8 mouse cellular contexts compared by ENCODE assay signal in genomic region chr17:30005451-30005941, GRCm38 (mm10). TPM values are rescaled to one million over a fixed set of nuclear protein-coding genes. Genes with fewer than 3 reads are reported as not detected.
DNase-seq lines count a peak whose midpoint lies in the region; ATAC-seq and TF ChIP-seq lines count a peak whose summit lies in the region.

No protein-coding gene starts in this region.

- no peak for ATAC-seq in cerebellum, adult (ENCODE audit: insufficient number of reproducible peaks, low FRiP score, low TSS enrichment)
- no peak; the same call in 1 of the 2 replicates for ATAC-seq in forebrain, embryonic 14.5 days
- peak; percentile 28 for ATAC-seq in hindbrain, embryonic 15.5 days (ENCODE audit: low FRiP score, low read depth)
- peak; percentile 11; the same call in 1 of the 2 replicates for ATAC-seq in liver, embryonic 11.5 days (replicated peaks; ENCODE audit: low FRiP score)
- peak; percentile 39; the same call in 1 of the 2 replicates for ATAC-seq in midbrain, postnatal 0 days (ENCODE audit: low FRiP score)

- no peak for TF ChIP-seq CTCF in bone marrow, adult 2 months (IDR thresholded peaks at IDR 0.05; ENCODE audit: control insufficient read depth, insufficient read depth, low read length)
- TF ChIP-seq CTCF in midbrain, postnatal 0 days (IDR thresholded peaks at IDR 0.05) = no peak

- peak overlapping the region; percentile 93 for H3K4me3 ChIP-seq in bone marrow, adult 2 months (replicated peaks; ENCODE audit: control insufficient read depth, low read depth, low read length)
- H3K4me3 ChIP-seq in forebrain, embryonic 14.5 days (ENCODE audit: low read depth, low read length) = peak overlapping the region; percentile 95
- H3K4me3 ChIP-seq in hindbrain, embryonic 15.5 days = peak overlapping the region; percentile 96
- H3K4me3 ChIP-seq in liver, embryonic 11.5 days (ENCODE audit: low read depth, low read length) = peak overlapping the region; percentile 93
- H3K4me3 ChIP-seq in midbrain, postnatal 0 days (ENCODE audit: low read depth, low read length) = peak overlapping the region; percentile 91

- no peaks in the 10 kb centered on the region for H3K27me3 ChIP-seq in forebrain, embryonic 14.5 days (replicated peaks; ENCODE audit: control insufficient read depth, insufficient read depth, low read length)
- H3K27me3 ChIP-seq in hindbrain, embryonic 15.5 days = no peaks in the 10 kb centered on the region
- H3K27me3 ChIP-seq in liver, embryonic 11.5 days (replicated peaks; ENCODE audit: control insufficient read depth, insufficient read depth, low read length) = no peaks in the 10 kb centered on the region
- no peaks in the 10 kb centered on the region for H3K27me3 ChIP-seq in midbrain, postnatal 0 days (ENCODE audit: insufficient read depth, low read length)

- H3K27ac ChIP-seq in bone marrow, adult 2 months (ENCODE audit: control insufficient read depth, insufficient read depth, low read depth, low read length, poor library complexity) = peak overlapping the region; percentile 86
- H3K27ac ChIP-seq in forebrain, embryonic 14.5 days (ENCODE audit: low read depth, low read length) = peak overlapping the region; percentile 100
- H3K27ac ChIP-seq in hindbrain, embryonic 15.5 days (replicated peaks) = peak overlapping the region; percentile 99
- H3K27ac ChIP-seq in liver, embryonic 11.5 days (ENCODE audit: low read depth, low read length) = peak overlapping the region; percentile 99
- peak overlapping the region; percentile 88 for H3K27ac ChIP-seq in midbrain, postnatal 0 days (ENCODE audit: low read depth, low read length)

- peak; percentile 45 for DNase-seq in cerebellum, adult 11 months
- peak; percentile 32 for DNase-seq in forebrain, embryonic 14.5 days (ENCODE audit: low spot score)
- peak; percentile 58 for DNase-seq in liver, embryonic 11.5 days (ENCODE audit: low spot score)
- no peak for DNase-seq in midbrain, postnatal 0 days (ENCODE audit: low spot score)
- peak; percentile 66 for DNase-seq in testis, postnatal 10 days (ENCODE audit: low spot score)

- peaks cover 4% of the 10 kb centered on the region; the same call in 1 of the 2 replicates for H3K4me1 ChIP-seq in bone marrow, adult 2 months (ENCODE audit: control insufficient read depth, insufficient read depth, low read length)
- peaks cover 31% of the 10 kb centered on the region for H3K4me1 ChIP-seq in forebrain, embryonic 14.5 days (ENCODE audit: control insufficient read depth, insufficient read depth, low read length)
- H3K4me1 ChIP-seq in hindbrain, embryonic 15.5 days (replicated peaks) = peaks cover 47% of the 10 kb centered on the region
- peaks cover 25% of the 10 kb centered on the region for H3K4me1 ChIP-seq in liver, embryonic 11.5 days (replicated peaks; ENCODE audit: control insufficient read depth, insufficient read depth, low read length)
- H3K4me1 ChIP-seq in midbrain, postnatal 0 days (ENCODE audit: insufficient read depth, low read length) = peaks cover 15% of the 10 kb centered on the region

- WGBS in bone marrow, adult 2 months = under 1% methylated on average over 19 of the region's 19 CpGs
- 0% methylated on average over 17 of the region's 19 CpGs for WGBS in forebrain, embryonic 14.5 days
- WGBS in hindbrain, embryonic 15.5 days = 0% methylated on average over 15 of the region's 19 CpGs
- WGBS in liver, embryonic 11.5 days = 1% methylated on average over 18 of the region's 19 CpGs
- WGBS in midbrain, postnatal 0 days = 1% methylated on average over 13 of the region's 19 CpGs

- no peaks in the 10 kb centered on the region for H3K9me3 ChIP-seq in forebrain, embryonic 14.5 days (replicated peaks; ENCODE audit: control insufficient read depth, low read length)
- H3K9me3 ChIP-seq in hindbrain, embryonic 15.5 days = no peaks in the 10 kb centered on the region
- no peaks in the 10 kb centered on the region for H3K9me3 ChIP-seq in liver, embryonic 11.5 days (ENCODE audit: control insufficient read depth, low read length)
- no peaks in the 10 kb centered on the region for H3K9me3 ChIP-seq in midbrain, postnatal 0 days (ENCODE audit: low read length)

- peak overlapping the region; percentile 98 for H3K9ac ChIP-seq in forebrain, embryonic 14.5 days (ENCODE audit: low read length)
- peak overlapping the region; percentile 100 for H3K9ac ChIP-seq in hindbrain, embryonic 15.5 days
- H3K9ac ChIP-seq in liver, embryonic 11.5 days (ENCODE audit: low read depth, low read length) = peak overlapping the region; percentile 91
- peak overlapping the region; percentile 91 for H3K9ac ChIP-seq in midbrain, postnatal 0 days (replicated peaks; ENCODE audit: low read length, poor library complexity, severe bottlenecking)

- H3K36me3 ChIP-seq in forebrain, embryonic 14.5 days (ENCODE audit: control insufficient read depth, insufficient read depth, low read length) = no peaks in the 10 kb centered on the region
- H3K36me3 ChIP-seq in hindbrain, embryonic 15.5 days = no peaks in the 10 kb centered on the region
- H3K36me3 ChIP-seq in liver, embryonic 11.5 days (ENCODE audit: control insufficient read depth, insufficient read depth, low read length) = peaks cover 4% of the 10 kb centered on the region; the same call in 1 of the 2 replicates
- no peaks in the 10 kb centered on the region for H3K36me3 ChIP-seq in midbrain, postnatal 0 days (ENCODE audit: insufficient read depth, low read length)

- TF ChIP-seq POLR2A in bone marrow, adult 2 months (IDR thresholded peaks at IDR 0.05; ENCODE audit: borderline replicate concordance, control insufficient read depth, low read depth, low read length) = no peak

- peak overlapping the region; percentile 78 for H3K4me2 ChIP-seq in forebrain, embryonic 14.5 days (ENCODE audit: low read length)
- H3K4me2 ChIP-seq in hindbrain, embryonic 15.5 days = peak overlapping the region; percentile 85
- peak overlapping the region; percentile 87 for H3K4me2 ChIP-seq in liver, embryonic 11.5 days
- peak overlapping the region; percentile 89 for H3K4me2 ChIP-seq in midbrain, postnatal 0 days (ENCODE audit: low read depth, low read length, poor library complexity, severe bottlenecking)

RNA-seq across cellular contexts. Expression of gene Zfand3, which starts 1.0 kb away (rescaled TPM):
- polyA plus RNA-seq in bone marrow, adult 2 months (2011; ENCODE audit: insufficient read depth, insufficient read length, low replicate concordance, missing spikeins) = 31.6 and 46.6 TPM in 2 replicates
- polyA plus RNA-seq in forebrain, embryonic 14.5 days (2014; fragmentation: Nextera tagmentation; extraction: Ambion mirVana) = 57.2 and 59.5 TPM in 2 replicates
- polyA plus RNA-seq in hindbrain, embryonic 15.5 days (2015; fragmentation: Nextera tagmentation; extraction: Ambion mirVana) = 54.7 and 59.8 TPM in 2 replicates
- polyA plus RNA-seq in liver, embryonic 11.5 days (2014; fragmentation: Nextera tagmentation; extraction: Ambion mirVana) = 24.2 and 24.4 TPM in 2 replicates
- total RNA-seq in midbrain, postnatal 0 days (2014; rRNA removed) = 72.2 and 90.9 TPM in 2 replicates
- 41.3 and 45.2 TPM in 2 replicates for polyA plus RNA-seq in midbrain, postnatal 0 days (2015; fragmentation: Nextera tagmentation; extraction: Ambion mirVana)

RNA-seq across cellular contexts. Expression of gene Mdga1, which starts 35.6 kb away (rescaled TPM):
- 3.2 and 4.5 TPM in 2 replicates for polyA plus RNA-seq in bone marrow, adult 2 months (2011; ENCODE audit: insufficient read depth, insufficient read length, low replicate concordance, missing spikeins)
- polyA plus RNA-seq in forebrain, embryonic 14.5 days (2014; fragmentation: Nextera tagmentation; extraction: Ambion mirVana) = 9.4 and 9.9 TPM in 2 replicates
- polyA plus RNA-seq in hindbrain, embryonic 15.5 days (2015; fragmentation: Nextera tagmentation; extraction: Ambion mirVana) = 16.6 and 18.9 TPM in 2 replicates
- 1.2 and 1.7 TPM in 2 replicates for polyA plus RNA-seq in liver, embryonic 11.5 days (2014; fragmentation: Nextera tagmentation; extraction: Ambion mirVana)
- total RNA-seq in midbrain, postnatal 0 days (2014; rRNA removed) = 64.7 and 81.3 TPM in 2 replicates
- polyA plus RNA-seq in midbrain, postnatal 0 days (2015; fragmentation: Nextera tagmentation; extraction: Ambion mirVana) = 12.7 and 16.9 TPM in 2 replicates

Comparison
In these comparisons a context has a peak if more than half of its experiments do, and no peak if none do; other contexts are left out.
1. ATAC-seq: peak in hindbrain, embryonic 15.5 days (single experiment), liver, embryonic 11.5 days (single experiment) and midbrain, postnatal 0 days (single experiment); none in cerebellum, adult (single experiment) and forebrain, embryonic 14.5 days (single experiment).
2. Peak in every context shown above with its lines, with median percentiles within 50 percentile points of each other: H3K27ac ChIP-seq, H3K4me3 ChIP-seq, H3K4me2 ChIP-seq and H3K9ac ChIP-seq.